Mouse (Mus musculus) liver, postnatal 0 days (tissue): ENCODE measurements at regions not wholly inside any gene's neighbourhood (a gene's known extent, or its start where the extent isn't known, plus 50 kb on each side); places are given as distances from the start of the nearest gene placed in this dataset.

Experiments used
- CTCF ChIP-seq: sonication (generic); IDR thresholded peaks from 2 replicates; pipeline ENCODE4 v1.5.1; 2016; ENCODE audit warnings: antibody characterized with exemption, low read depth
- EP300 ChIP-seq: IDR thresholded peaks from 2 replicates; pipeline ENCODE4 v1.6.1; 2016; ENCODE audit warnings: antibody characterized with exemption, low read depth, mild to moderate bottlenecking

GRCm38 (mm10) chr1:190056931-190057330 lies 113.6 kb downstream of the Prox1 start:
- TF ChIP-seq CTCF (no peak), EP300 (no peak)
